Mouse (Mus musculus) cerebellum, adult 18-20 months (tissue): Measurements from ENCODE around the gene Pla2g2e.
"Not testable (repeated sequence)": the region's sequence is repeated elsewhere in the genome, so short reads cannot be mapped to it uniquely, and the experiment has no call there.

Experiments used
- DNase-seq, 2 experiments: peaks; one replicate each; pipeline ENCODE4 v3.0.0; 2021

The Pla2g2e gene

GRCm38 (mm10) chr4:138884261-138884660 lies 6.5 kb downstream of the Pla2g2e start:
- DNase-seq, result peak; percentile 74 to 84

- no peak for DNase-seq
Observed at GRCm38 (mm10) chr4:138889165-138889564, 11.4 kb downstream of the Pla2g2e start.

GRCm38 (mm10) chr4:138889635-138890034 lies 11.9 kb downstream of the Pla2g2e start:
- DNase-seq, result no peak

GRCm38 (mm10) chr4:138892655-138893054 lies 14.9 kb downstream of the Pla2g2e start:
- DNase-seq, result peak; percentile 21 to 29

- not testable (repeated sequence) for DNase-seq
Observed at GRCm38 (mm10) chr4:138893789-138894188, 16.0 kb downstream of the Pla2g2e start.

GRCm38 (mm10) chr4:138899361-138899760 lies 21.6 kb downstream of the Pla2g2e start:
- no peak for DNase-seq

GRCm38 (mm10) chr4:138905624-138906337 lies 28.0 kb downstream of the Pla2g2e start:
- DNase-seq, result no peak

- peak in 1 of 2 experiments; percentile 37 for DNase-seq
Observed at GRCm38 (mm10) chr4:138913141-138913787, 35.5 kb downstream of the Pla2g2e start.

GRCm38 (mm10) chr4:138913797-138914196 lies 36.1 kb downstream of the Pla2g2e start, which contains the start of gene Otud3:
TSS of gene Otud3 (minus strand) at chr4:138913945.
- peak; percentile 95 to 98 for DNase-seq

GRCm38 (mm10) chr4:138917282-138917681 lies 39.5 kb downstream of the Pla2g2e start:
- no peak for DNase-seq

- DNase-seq, result no peak
Observed at GRCm38 (mm10) chr4:138921254-138922130, 43.8 kb downstream of the Pla2g2e start.

GRCm38 (mm10) chr4:138922131-138922459 lies 44.4 kb downstream of the Pla2g2e start:
- DNase-seq, result peak; percentile 86 to 94

- DNase-seq, result no peak
Observed at GRCm38 (mm10) chr4:138925561-138925960, 47.8 kb downstream of the Pla2g2e start.
